Mouse (Mus musculus): ENCODE data around the gene Card14. TPM values are rescaled to one million over a fixed set of nuclear protein-coding genes. Genes with fewer than 3 reads are reported as not detected.

Card14 gene
- polyA plus RNA-seq, 1 experiment from 2014 or later = 5.1 TPM

GRCm38 (mm10) chr11:119392800-119393482 lies 85.4 kb downstream of the Card14 start, which contains the start of gene Rnf213:
Gene Rnf213 (plus strand): TSS chr11:119393100.
- peak; percentile 57 for ATAC-seq
- H3K4me3 ChIP-seq (replicated peaks) = peak within 1 kb of the TSS; percentile 65

DNA sequence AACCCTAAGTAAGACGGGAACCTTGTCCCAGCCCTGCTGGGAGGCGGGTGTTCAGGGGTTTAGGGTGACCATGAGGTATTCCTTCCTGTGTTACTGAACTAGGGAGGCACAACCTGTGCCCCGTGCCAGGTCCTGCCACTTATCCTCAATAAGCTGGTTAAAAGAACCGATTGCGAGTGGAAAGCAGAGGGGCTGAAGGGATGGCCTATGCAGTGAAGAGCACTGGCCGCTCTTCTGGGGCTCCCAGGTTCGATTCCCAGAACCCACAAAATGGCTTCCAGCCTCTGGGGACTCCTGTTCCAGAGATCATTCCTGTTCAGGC lies 85.9 kb downstream of the Card14 start:
- Histone ChIP-seq H3K4me3 (replicated peaks) (peak overlapping the region; percentile 65), H3K27ac (peak overlapping the region; percentile 91), H3K36me3 (no peaks in the 10 kb centered on the region), H3K27me3 (replicated peaks) (0 out of 2 replicates have a peak, but pooled peaks cover 4% of the 10 kb centered on the region), H3K4me1 (replicated peaks) (peaks cover 29% of the 10 kb centered on the region), H3K4me2 (replicated peaks) (peak overlapping the region; percentile 98), H3K9ac (peak overlapping the region; percentile 56), H3K9me3 (no peaks in the 10 kb centered on the region)
- WGBS = 27% methylated on average over 7 of the region's 7 CpGs
- no peak for ATAC-seq

More at GRCm38 (mm10) chr11:119392800-119393482, 85.4 kb downstream of the Card14 start, which contains the start of gene Rnf213:
- Histone ChIP-seq H3K9me3 (no peaks in the 10 kb centered on the region), H3K27ac (peak within 1 kb of the TSS; percentile 91), H3K4me2 (replicated peaks) (peak within 1 kb of the TSS; percentile 98), H3K9ac (peak within 1 kb of the TSS; percentile 56), H3K27me3 (replicated peaks) (0 out of 2 replicates have a peak, but pooled peaks cover 4% of the 10 kb centered on the region), H3K36me3 (no peaks in the 10 kb centered on the region), H3K4me1 (replicated peaks) (peaks cover 29% of the 10 kb centered on the region)
- under 1% methylated on average over 19 of the region's 19 CpGs for WGBS

DNA sequence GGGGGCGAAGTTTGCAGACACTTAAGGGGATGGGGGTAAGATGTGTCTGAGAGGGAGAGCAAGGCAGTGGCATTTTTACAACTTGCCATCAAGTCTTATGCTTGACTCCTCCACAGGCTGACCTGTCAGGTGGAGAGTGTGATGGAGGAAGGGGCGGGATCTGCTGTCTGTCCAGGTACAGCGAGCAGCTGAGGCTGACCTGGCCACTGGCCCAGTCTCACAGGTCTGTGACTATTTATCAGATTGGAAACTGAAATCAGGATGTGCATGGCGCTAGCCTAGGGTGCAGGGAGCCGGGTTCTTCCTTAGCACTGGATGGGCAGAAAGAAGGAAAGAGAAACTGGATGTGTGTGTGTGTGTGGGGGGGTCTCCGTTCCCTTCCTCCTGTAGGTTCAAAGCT lies 86.6 kb downstream of the Card14 start:
- Histone ChIP-seq H3K4me2 (replicated peaks) (peak overlapping the region; percentile 98), H3K27me3 (replicated peaks) (0 out of 2 replicates have a peak, but pooled peaks cover 4% of the 10 kb centered on the region), H3K4me3 (replicated peaks) (peak overlapping the region; percentile 65), H3K27ac (0 out of 2 replicates have a peak overlapping the region, but pooled peaks have one; percentile 27), H3K9me3 (no peaks in the 10 kb centered on the region), H3K36me3 (no peaks in the 10 kb centered on the region), H3K9ac (no peak overlapping the region), H3K4me1 (replicated peaks) (peaks cover 29% of the 10 kb centered on the region)
- 39% methylated on average over 6 of the region's 6 CpGs for WGBS
- no peak for ATAC-seq

MicroRNAs encoded within 50 kb of the gene (microRNA counts, 519-probe panel; counts per million panel counts)
- microRNA mmu-miR-1932 = 97.1 counts per million, percentile 29 among the panel's probes with 10 or more counts

Other genes with a start within 250 kb of the Card14 start
- gene Cbx4, start 221.5 kb upstream of the Card14 start, polyA plus RNA-seq (2015; fragmentation: Nextera tagmentation; extraction: Ambion mirVana) = 10.7 and 11.2 TPM in 2 replicates
- 13.9 and 15.3 TPM in 2 replicates for gene Tbc1d16, start 79.3 kb upstream of the Card14 start, polyA plus RNA-seq (2015; fragmentation: Nextera tagmentation; extraction: Ambion mirVana)
- 2.5 and 2.6 TPM in 2 replicates for gene Ccdc40, start 79.2 kb upstream of the Card14 start, polyA plus RNA-seq (2015; fragmentation: Nextera tagmentation; extraction: Ambion mirVana)
- gene Gaa, start 39.9 kb upstream of the Card14 start, polyA plus RNA-seq (2015; fragmentation: Nextera tagmentation; extraction: Ambion mirVana) = 66.3 and 69.1 TPM in 2 replicates
- 335 and 348 TPM in 2 replicates for gene Eif4a3, start 7.7 kb upstream of the Card14 start, polyA plus RNA-seq (2015; fragmentation: Nextera tagmentation; extraction: Ambion mirVana)
- gene Sgsh, start 47.8 kb downstream of the Card14 start, polyA plus RNA-seq (2015; fragmentation: Nextera tagmentation; extraction: Ambion mirVana) = 7.5 and 10.5 TPM in 2 replicates
- gene Slc26a11, start 47.8 kb downstream of the Card14 start, polyA plus RNA-seq (2015; fragmentation: Nextera tagmentation; extraction: Ambion mirVana) = 7.2 and 9.9 TPM in 2 replicates
- 8.3 and 9.2 TPM in 2 replicates for gene Rnf213, start 85.3 kb downstream of the Card14 start, polyA plus RNA-seq (2015; fragmentation: Nextera tagmentation; extraction: Ambion mirVana)
- 15.5 and 15.6 TPM in 2 replicates for gene Endov, start 183.6 kb downstream of the Card14 start, polyA plus RNA-seq (2015; fragmentation: Nextera tagmentation; extraction: Ambion mirVana)
- 0.90 and 1.1 TPM in 2 replicates for gene Nptx1, start 240.0 kb downstream of the Card14 start, polyA plus RNA-seq (2015; fragmentation: Nextera tagmentation; extraction: Ambion mirVana)

Data from intestine, embryonic 15.5 days (tissue).